Comparison of ENCODE assay signal across 11 mouse cellular contexts in the genomic region with DNA sequence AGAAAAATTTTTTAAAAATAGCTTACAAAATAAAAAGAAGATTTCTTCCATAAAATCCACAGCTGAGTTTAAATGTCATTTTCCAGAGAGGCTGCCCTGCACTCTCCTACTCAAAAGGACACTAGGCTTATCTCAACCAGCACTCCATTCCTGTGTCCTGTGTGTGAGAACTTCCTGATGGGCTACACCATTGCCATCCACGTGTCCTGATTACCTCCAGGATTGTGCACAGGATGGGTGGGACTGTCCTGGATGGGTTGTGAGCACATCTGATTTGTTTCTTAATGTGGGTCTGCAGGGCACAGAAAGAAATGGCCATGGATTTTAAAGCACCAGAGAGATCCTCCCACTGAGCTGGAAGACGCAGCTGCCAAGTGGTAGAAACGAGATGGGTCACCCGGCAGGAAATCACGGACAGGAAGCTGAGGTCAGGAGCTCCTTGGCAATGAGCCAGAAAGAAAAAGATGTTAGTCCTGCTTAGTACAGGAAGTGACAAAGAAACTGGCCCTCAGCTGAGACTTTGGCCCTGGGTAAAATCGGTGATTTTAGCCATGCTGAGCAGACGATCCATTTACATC.
A peak's percentile ranks its signal among the peaks of the same experiment; 100 is the strongest.
DNase-seq lines count a peak whose midpoint lies in the region; ATAC-seq and TF ChIP-seq lines count a peak whose summit lies in the region.
"Had no signal": no experiment of that assay in that cellular context is flagged by ENCODE, and none has a peak within 500 bp of the region (broad histone marks: within the 10 kb centered on the region; RNA-seq: fewer than 3 reads in every experiment).

No protein-coding gene starts in this region.

- peak; percentile 27 for DNase-seq in gastrocnemius, adult 2 months
- DNase-seq in gastrocnemius, postnatal 10 days: no peak
- peak; percentile 69 for DNase-seq in adrenal gland, postnatal 14 days
- peak; percentile 62 to 77 for DNase-seq in heart, postnatal 10 days
- DNase-seq in lung, embryonic 14.5 days: peak; percentile 90
- no peak for DNase-seq in ovary, adult 18-20 months (ENCODE audit: low spot score)
- DNase-seq: cerebellum, adult 8-10 months had no signal

- intact Hi-C loops in gastrocnemius, adult 2 months (cut with DNase I): no loop called here
- intact Hi-C loops in heart, postnatal 10 days (cut with DNase I): no loop called here

- H3K27me3 ChIP-seq in lung, embryonic 14.5 days (ENCODE audit: insufficient read depth, low read length): no peaks in the 10 kb centered on the region
- H3K27me3 ChIP-seq in intestine, embryonic 15.5 days (replicated peaks): no peaks in the 10 kb centered on the region
- H3K27me3 ChIP-seq in midbrain, embryonic 16.5 days (ENCODE audit: control insufficient read depth, insufficient read depth, low read depth, low read length): no peaks in the 10 kb centered on the region
- H3K27me3 ChIP-seq: CH12.LX; limb, embryonic 13.5 days had no signal

- H3K4me2 ChIP-seq in lung, embryonic 14.5 days: 0 out of 2 replicates have a peak overlapping the region, but pooled peaks have one; percentile 2
- no peak overlapping the region for H3K4me2 ChIP-seq in intestine, embryonic 15.5 days (replicated peaks)
- no peak overlapping the region for H3K4me2 ChIP-seq in midbrain, embryonic 16.5 days (ENCODE audit: low read length)
- H3K4me2 ChIP-seq: limb, embryonic 13.5 days had no signal

- H3K4me3 ChIP-seq in gastrocnemius, adult 2 months: no peak overlapping the region
- H3K4me3 ChIP-seq in lung, embryonic 14.5 days (ENCODE audit: low read depth, low read length): no peak overlapping the region
- H3K4me3 ChIP-seq in intestine, embryonic 15.5 days (replicated peaks): no peak overlapping the region
- no peak overlapping the region for H3K4me3 ChIP-seq in midbrain, embryonic 16.5 days (ENCODE audit: low read depth, low read length)
- H3K4me3 ChIP-seq: limb, embryonic 13.5 days had no signal

- no peak overlapping the region for H3K9ac ChIP-seq in lung, embryonic 14.5 days
- H3K9ac ChIP-seq in intestine, embryonic 15.5 days: no peak overlapping the region
- H3K9ac ChIP-seq in midbrain, embryonic 16.5 days (ENCODE audit: low read depth, low read length): no peak overlapping the region
- H3K9ac ChIP-seq: limb, embryonic 13.5 days had no signal

- H3K27ac ChIP-seq in gastrocnemius, adult 2 months: 0 out of 2 replicates have a peak overlapping the region, but pooled peaks have one; percentile 2
- no peak overlapping the region; the same call in none of the 2 replicates for H3K27ac ChIP-seq in lung, embryonic 14.5 days (ENCODE audit: low read depth)
- H3K27ac ChIP-seq in intestine, embryonic 15.5 days: no peak overlapping the region
- no peak overlapping the region for H3K27ac ChIP-seq in midbrain, embryonic 16.5 days (ENCODE audit: low read length)
- H3K27ac ChIP-seq: limb, embryonic 13.5 days had no signal

- WGBS in lung, embryonic 14.5 days: 15% methylated on average over 7 of the region's 7 CpGs
- WGBS in intestine, embryonic 15.5 days: 31% methylated on average over 7 of the region's 7 CpGs
- 48% methylated on average over 7 of the region's 7 CpGs for WGBS in midbrain, embryonic 16.5 days

- H3K9me3 ChIP-seq in lung, embryonic 14.5 days (ENCODE audit: low read depth, low read length): no peaks in the 10 kb centered on the region
- no peaks in the 10 kb centered on the region for H3K9me3 ChIP-seq in intestine, embryonic 15.5 days
- no peaks in the 10 kb centered on the region for H3K9me3 ChIP-seq in midbrain, embryonic 16.5 days (replicated peaks; ENCODE audit: control insufficient read depth, low read length, poor library complexity, severe bottlenecking)
- H3K9me3 ChIP-seq: limb, embryonic 13.5 days had no signal

- no peak for TF ChIP-seq CTCF in gastrocnemius, adult 2 months (IDR thresholded peaks at IDR 0.05)
- TF ChIP-seq CTCF in lung, embryonic 14.5 days (IDR thresholded peaks at IDR 0.05; ENCODE audit: low read depth): no peak

- no peaks in the 10 kb centered on the region for H3K36me3 ChIP-seq in lung, embryonic 14.5 days (ENCODE audit: insufficient read depth)
- H3K36me3 ChIP-seq in intestine, embryonic 15.5 days: no peaks in the 10 kb centered on the region
- H3K36me3 ChIP-seq in midbrain, embryonic 16.5 days (ENCODE audit: control insufficient read depth, insufficient read depth, low read length): no peaks in the 10 kb centered on the region
- H3K36me3 ChIP-seq: limb, embryonic 13.5 days had no signal

- ATAC-seq in lung, embryonic 14.5 days (ENCODE audit: insufficient read depth): peak; percentile 82
- ATAC-seq in intestine, embryonic 15.5 days: no peak
- no peak for ATAC-seq in midbrain, embryonic 16.5 days

- peaks cover 5% of the 10 kb centered on the region; the same call in 1 of the 2 replicates for H3K4me1 ChIP-seq in lung, embryonic 14.5 days (ENCODE audit: insufficient read depth)
- H3K4me1 ChIP-seq in intestine, embryonic 15.5 days (replicated peaks): peaks cover 8% of the 10 kb centered on the region
- no peaks in the 10 kb centered on the region for H3K4me1 ChIP-seq in midbrain, embryonic 16.5 days (ENCODE audit: control insufficient read depth, insufficient read depth, low read length)

Comparison
In these comparisons a context has a peak if more than half of its experiments do, and no peak if none do; other contexts are left out.
1. DNase-seq: peak in gastrocnemius, adult 2 months (single experiment), adrenal gland, postnatal 14 days (single experiment), heart, postnatal 10 days (2 of 2) and lung, embryonic 14.5 days (single experiment); none in gastrocnemius, postnatal 10 days (single experiment) and ovary, adult 18-20 months (single experiment).